Mouse (Mus musculus) megakaryocyte progenitor cell, adult 5-6 weeks (primary cell): ENCODE results near the gene Agl. TPM values are rescaled to one million over a fixed set of nuclear protein-coding genes. Genes with fewer than 3 reads are reported as not detected.
A peak's percentile ranks its signal among the peaks of the same experiment; 100 is the strongest.

Source experiments
- ATAC-seq: replicated peaks from 2 replicates; pipeline ENCODE4 v1.8.0; 2016; ENCODE audit warnings: mild to moderate bottlenecking, moderate TSS enrichment, inconsistent platforms; ENCODE audit not compliant: poor library complexity
- total RNA-seq, 2 experiments: library from RNA; stranded (forward) in 1 of 2; stranded (reverse) in 1 of 2; fragments of 157-497, 149-512 nt in 1 of 2; fragments of 200-1000 nt in 1 of 2; gene quantifications; 2 replicates each; pipeline versions ENCODE4 v1.2.3 to v1.2.4; 2015 to 2017

Gene Agl
- total RNA-seq, 2 experiments from 2014 or later: 10.4 to 15.5 TPM

DNA sequence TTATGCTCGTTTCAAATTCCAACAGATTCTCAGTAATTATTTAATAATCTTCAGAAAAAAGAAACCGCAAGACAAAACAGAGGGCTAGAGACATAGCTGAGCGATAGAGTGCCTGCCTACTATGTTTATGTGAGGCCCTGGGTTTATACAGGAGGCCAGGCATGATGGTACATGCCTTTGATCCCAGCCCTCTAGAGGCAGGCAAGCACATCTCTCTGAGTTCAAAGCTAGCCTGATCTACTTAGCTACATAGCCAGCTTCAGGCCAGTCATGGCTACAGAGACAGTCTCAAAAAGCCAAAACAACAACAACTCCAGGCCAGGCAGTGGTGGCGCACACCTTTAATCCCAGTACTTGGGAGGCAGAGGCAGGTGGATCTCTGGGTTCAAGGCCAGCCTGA is 106.4 kb downstream of the Agl start:
- no peak for ATAC-seq

DNA sequence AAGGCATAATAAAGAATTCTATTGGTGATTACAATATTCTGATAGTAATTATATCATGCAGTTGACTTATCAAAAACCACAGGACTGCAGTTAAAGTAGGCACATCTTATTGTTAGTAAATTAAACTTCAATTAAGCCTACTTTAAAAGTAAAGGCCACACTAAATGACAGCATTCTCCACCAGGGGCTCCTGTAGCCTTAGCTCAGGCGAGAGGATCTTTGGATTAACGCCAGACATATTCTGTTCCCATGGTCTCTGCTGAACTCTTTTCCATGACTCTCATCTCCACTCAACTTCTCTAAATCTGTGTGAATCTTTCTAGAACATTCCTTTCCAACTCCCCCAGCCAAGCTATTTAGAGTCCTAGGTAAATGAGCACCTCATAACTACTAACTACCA is 109.2 kb downstream of the Agl start:
- peak; percentile 33; the same call in 1 of the 2 replicates for ATAC-seq

GRCm38 (mm10) chr3:116695666-116695985 is 112.3 kb downstream of the Agl start:
- no peak for ATAC-seq

DNA sequence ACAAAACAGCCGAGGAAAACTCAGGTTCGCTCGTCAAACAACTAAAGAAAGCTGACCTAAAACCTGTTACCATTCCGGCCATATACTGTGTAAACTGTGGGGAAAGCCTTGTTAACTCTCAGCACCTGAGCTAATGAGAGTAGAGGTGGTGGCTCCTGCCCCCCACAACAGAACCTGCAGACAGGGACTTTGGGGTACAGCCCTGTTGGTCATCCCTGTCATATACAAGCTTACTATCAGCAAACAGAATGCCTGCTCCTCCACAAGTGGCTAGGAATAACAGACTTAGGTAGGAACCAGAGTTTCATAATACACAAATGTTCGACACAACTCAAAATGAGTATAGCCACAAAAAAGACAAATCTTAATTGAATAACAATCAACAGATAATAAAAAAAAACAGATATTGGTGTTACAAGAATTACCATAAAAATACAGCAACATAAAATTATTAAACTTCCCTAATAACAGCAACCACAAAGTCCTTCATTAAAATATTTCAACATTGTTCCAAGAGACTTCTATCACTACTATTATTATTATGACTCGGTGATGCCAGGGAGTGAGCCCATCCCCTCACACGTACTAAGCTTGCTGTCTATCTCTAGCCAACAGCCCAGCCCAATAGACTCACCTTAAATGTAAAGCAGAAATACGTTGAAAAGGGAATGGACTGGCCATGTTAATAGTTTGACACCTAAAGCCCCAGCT is 112.9 kb downstream of the Agl start:
- ATAC-seq: no peak

- peak; percentile 95 for ATAC-seq
Measured at GRCm38 (mm10) chr3:116694312-116694711, 113.7 kb downstream of the Agl start.

Other genes with a start within 250 kb of the Agl start
- 0.05 and 0.52 TPM in 2 replicates for gene Lrrc39, start 245.2 kb downstream of the Agl start, total RNA-seq (2015)
- gene Lrrc39, start 245.2 kb downstream of the Agl start, total RNA-seq (2017): 0.37 and 0.84 TPM in 2 replicates
- 38.0 and 39.6 TPM in 2 replicates for gene Sass6, start 213.2 kb downstream of the Agl start, total RNA-seq (2015)
- gene Sass6, start 213.2 kb downstream of the Agl start, total RNA-seq (2017): 47.1 and 63.8 TPM in 2 replicates
- gene Trmt13, start 193.6 kb downstream of the Agl start, total RNA-seq (2015): 23.4 and 40.3 TPM in 2 replicates
- gene Trmt13, start 193.6 kb downstream of the Agl start, total RNA-seq (2017): 28.3 and 34.9 TPM in 2 replicates
- gene Mfsd14a, start 145.5 kb downstream of the Agl start, total RNA-seq (2015): 77.9 and 81.7 TPM in 2 replicates
- gene Mfsd14a, start 145.5 kb downstream of the Agl start, total RNA-seq (2017): 66.0 and 72.9 TPM in 2 replicates
- gene Gm43191, start 126.9 kb downstream of the Agl start, total RNA-seq (2015): not detected in 2 replicates
- gene Gm43191, start 126.9 kb downstream of the Agl start, total RNA-seq (2017): not detected in 2 replicates
- 42.5 and 45.9 TPM in 2 replicates for gene Slc35a3, start 95.3 kb downstream of the Agl start, total RNA-seq (2015)
- gene Slc35a3, start 95.3 kb downstream of the Agl start, total RNA-seq (2017): 51.3 and 60.6 TPM in 2 replicates
- gene Frrs1, start 51.3 kb upstream of the Agl start, total RNA-seq (2015): 73.1 and 73.3 TPM in 2 replicates
- gene Frrs1, start 51.3 kb upstream of the Agl start, total RNA-seq (2017): 49.4 and 50.4 TPM in 2 replicates
- gene 4930455H04Rik, start 160.1 kb upstream of the Agl start, total RNA-seq (2015): not detected in 2 replicates
- not detected in 2 replicates for gene 4930455H04Rik, start 160.1 kb upstream of the Agl start, total RNA-seq (2017)
- gene Palmd, start 160.8 kb upstream of the Agl start, total RNA-seq (2015): not detected in 2 replicates
- gene Palmd, start 160.8 kb upstream of the Agl start, total RNA-seq (2017): not detected in 2 replicates